Mouse (Mus musculus) brain, embryonic 14.5 days (tissue): Measurements from ENCODE around the gene Cep170. TPM values are rescaled to one million over a fixed set of nuclear protein-coding genes. Genes with fewer than 3 reads are reported as not detected.

Experiments used
- DNase-seq: peaks from one replicate; pipeline ENCODE4 v3.0.0-alpha.2; 2011; ENCODE audit warnings: low read depth
- CTCF ChIP-seq: fragments of 200-500 bp; IDR thresholded peaks from 2 replicates; pipeline ENCODE4 v1.5.1; 2012; ENCODE audit warnings: inconsistent platforms, mild to moderate bottlenecking, moderate library complexity, borderline replicate concordance; ENCODE audit not compliant: insufficient read depth, insufficient read length; ENCODE audit errors: extremely low read depth
- POLR2A ChIP-seq: fragments of 200-500 bp; IDR thresholded peaks from 2 replicates; pipeline ENCODE4 v1.6.1; 2012; ENCODE audit warnings: mild to moderate bottlenecking, inconsistent platforms, borderline replicate concordance; ENCODE audit not compliant: poor library complexity, insufficient read depth, insufficient read length, severe bottlenecking; ENCODE audit errors: extremely low read depth
- polyA plus RNA-seq: library from polyadenylated mRNA; depleted of rRNA; stranded (reverse); fragments of >200 nt; gene quantifications from 2 replicates; pipeline ENCODE4 v1.2.3, GENCODE M21; 2012

Cep170 gene
- polyA plus RNA-seq, 1 experiment: 198 TPM

DNA sequence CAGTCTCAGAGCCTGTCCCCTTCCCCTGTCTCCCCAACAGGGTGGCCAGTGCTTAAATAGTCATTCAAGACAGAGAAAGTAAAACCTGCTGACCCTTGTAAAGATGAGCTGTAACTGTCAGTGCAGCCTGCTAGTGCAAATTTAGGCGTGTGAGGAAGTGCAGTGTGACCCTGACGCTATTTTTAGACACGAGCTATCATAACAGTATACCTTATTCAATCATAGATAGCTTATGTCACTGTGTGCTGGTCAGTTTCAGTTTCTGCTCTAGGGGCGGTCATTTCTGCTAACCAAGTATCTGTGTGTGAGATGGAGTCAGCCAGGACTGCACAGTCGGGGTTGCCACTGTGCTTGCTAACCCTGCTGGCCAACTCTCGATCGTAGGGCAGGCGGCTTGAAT is 10.0 kb upstream of the Cep170 start:
- no peak for DNase-seq
- TF ChIP-seq POLR2A: no peak

DNA sequence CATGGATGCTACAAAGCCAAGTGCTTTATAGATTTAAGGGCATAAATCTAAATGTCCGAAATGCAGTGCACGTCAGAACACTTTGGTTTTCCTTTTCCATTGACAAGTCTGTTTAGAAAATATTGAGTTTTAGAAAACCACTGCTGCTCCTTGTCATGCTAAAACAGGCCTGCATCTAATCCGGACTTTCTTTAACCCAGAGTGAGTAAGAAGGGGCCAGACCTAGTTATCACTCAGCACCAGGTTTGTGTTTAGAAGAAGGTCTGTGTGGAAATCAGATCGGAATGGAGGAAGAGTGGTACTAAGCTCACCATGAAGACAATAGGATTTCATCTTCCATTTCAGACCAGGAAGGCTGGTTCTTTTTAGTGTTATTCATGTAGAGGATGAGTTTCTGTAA is 9.1 kb upstream of the Cep170 start:
- no peak for DNase-seq
- TF ChIP-seq CTCF: no peak
- no peak for TF ChIP-seq POLR2A

DNA sequence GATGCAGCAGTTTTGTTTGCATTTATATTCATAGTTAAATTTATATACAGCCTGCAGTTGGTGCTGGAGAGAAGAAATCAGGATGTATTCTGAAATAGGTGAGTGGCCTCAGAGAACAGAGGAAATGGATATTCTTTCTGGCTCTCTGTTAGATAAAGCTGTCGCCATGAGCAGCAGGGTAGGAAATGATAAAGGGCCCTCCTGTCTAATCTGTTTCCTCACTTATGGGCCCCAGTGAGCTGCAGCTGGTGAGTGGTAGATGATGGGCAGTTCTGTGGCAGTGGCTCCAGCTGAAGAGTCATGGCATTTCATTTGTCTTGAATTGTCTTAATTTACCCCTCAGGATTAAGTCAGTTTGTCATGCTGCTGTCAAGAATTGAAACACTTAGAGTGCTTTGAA is 8.1 kb upstream of the Cep170 start:
- TF ChIP-seq CTCF (no peak), POLR2A (no peak)
- DNase-seq: peak; percentile 23

DNA sequence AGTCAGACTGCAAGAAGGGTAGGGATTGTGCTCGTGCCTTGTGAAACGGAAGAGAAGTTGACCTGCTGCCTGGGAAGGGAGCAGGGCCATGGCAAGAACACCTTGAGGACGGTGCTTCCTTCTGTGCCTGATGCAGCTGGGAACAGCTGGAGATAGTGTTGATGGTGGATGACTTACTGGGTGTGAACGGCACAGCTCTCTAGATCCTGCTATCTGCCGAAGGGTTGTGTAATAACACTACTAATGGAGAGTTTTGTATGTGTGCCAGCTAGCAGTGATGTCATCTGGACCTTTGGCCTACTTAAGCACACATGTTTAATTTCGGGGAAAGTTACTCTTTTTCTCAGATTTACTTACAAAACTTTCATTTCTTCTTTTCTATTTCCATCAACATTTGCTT is 4.9 kb upstream of the Cep170 start:
- TF ChIP-seq POLR2A: no peak
- no peak for TF ChIP-seq CTCF
- no peak for DNase-seq

DNA sequence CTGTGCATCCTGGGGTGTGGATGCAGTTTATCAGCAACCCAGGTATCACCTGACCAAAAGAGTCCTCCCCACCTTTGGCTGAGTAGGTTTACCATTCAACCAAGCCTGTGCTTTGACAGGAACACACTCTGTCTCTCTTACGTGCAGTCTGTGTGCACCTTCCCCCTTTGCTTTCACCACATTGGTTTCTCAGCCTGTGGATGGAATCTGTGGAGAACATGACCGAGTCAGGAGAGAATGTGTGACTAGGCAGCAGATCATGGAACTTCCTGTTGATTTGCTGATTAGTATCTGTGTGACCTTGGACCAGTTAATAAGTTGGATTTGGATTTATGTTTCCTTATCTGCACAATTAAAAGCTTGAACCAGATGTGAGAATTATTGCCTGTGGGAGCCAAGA is 4.3 kb upstream of the Cep170 start:
- TF ChIP-seq CTCF (no peak), POLR2A (no peak)
- DNase-seq: no peak

DNA sequence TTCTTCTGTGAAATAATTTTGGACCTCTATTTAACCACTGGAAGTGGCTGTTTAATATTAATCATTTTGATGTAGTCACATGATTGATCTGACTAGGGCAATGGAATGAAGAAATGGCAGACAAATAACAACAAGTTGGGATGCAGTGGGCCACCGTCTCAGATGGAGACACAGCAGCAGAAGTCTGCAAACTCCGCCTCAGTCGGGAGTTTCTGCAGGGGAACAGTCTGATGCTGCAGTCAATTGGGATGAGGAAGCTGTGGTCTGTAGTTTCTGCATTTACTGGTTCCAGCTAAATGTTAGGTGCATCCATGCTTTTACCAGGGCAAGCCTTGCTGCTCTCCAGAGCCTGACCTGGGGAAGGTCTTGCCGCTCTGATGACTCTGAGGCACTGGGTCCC is 2.9 kb upstream of the Cep170 start:
- DNase-seq: no peak
- TF ChIP-seq POLR2A: no peak
- TF ChIP-seq CTCF: no peak

- peak; percentile 99 for DNase-seq
- TF ChIP-seq CTCF: no peak
- TF ChIP-seq POLR2A: no peak
Observed at GRCm38 (mm10) chr1:176814591-176815062, 760 bp upstream of the Cep170 start, which contains the start of gene Sdccag8. Sdccag8 (plus strand) TSS chr1:176814660.

DNA sequence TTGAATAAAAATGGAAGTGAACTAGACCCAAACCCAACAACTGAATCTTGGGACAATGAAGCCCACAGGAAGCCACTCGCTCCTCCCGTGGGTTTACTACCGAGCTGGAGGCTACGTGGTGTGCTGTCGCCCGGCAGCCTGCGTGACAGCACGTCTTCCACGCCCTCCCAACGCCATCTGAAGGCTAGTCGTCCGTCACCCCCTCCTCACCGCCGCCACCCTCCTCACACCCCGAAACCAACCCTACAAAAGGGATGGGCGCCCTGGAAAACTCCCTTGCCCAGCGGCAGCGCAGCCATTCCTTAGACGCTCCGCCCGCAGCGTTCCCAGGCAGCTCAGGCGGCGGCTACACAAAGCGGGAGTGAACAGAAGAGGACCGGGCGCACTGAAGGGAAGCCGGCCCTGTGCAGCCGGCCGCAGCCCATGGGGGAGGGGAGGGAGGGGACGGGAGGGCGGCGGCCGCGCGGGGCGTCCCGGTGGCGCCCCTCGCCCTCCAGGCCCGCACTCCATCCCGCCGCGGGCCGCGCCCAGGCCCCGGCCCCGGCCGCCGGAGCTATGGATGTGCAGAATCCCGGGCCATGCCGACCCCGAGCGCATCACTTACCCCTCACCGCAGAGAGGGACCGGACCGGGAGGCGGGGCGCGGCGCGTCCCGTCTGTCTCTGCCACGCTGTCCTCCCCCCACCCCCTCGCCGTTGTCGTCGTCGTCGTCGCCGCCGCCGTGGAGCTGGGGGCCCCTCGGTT is 403 bp downstream of the Cep170 start:
- peak; percentile 80 for DNase-seq
- TF ChIP-seq CTCF (no peak), POLR2A (no peak; the same call in 1 of the 2 replicates)

- DNase-seq: peak; percentile 42
- TF ChIP-seq POLR2A: no peak
- no peak for TF ChIP-seq CTCF
Observed at GRCm38 (mm10) chr1:176812491-176813291, 1.2 kb downstream of the Cep170 start.

GRCm38 (mm10) chr1:176811892-176812291 is 2.0 kb downstream of the Cep170 start:
- TF ChIP-seq POLR2A: no peak
- TF ChIP-seq CTCF: no peak
- DNase-seq: no peak

DNA sequence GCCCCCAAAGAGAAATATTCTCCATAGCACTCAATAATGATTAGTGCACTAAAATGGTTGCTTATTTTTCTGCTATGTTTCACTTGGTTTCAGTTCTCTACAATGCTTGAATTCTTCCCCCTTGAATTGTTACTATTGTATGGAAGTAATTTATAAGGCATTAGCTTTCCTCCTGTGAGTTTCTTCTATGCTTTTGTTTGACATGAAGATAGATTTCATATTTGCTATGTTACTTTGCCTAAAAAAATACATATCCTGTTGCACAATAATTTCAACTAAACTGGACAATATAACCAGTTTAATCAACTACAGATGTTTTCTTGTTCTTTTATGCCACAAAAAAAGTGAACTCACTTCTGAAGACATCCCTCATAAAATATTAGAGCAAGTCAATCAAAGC is 3.7 kb downstream of the Cep170 start:
- DNase-seq: no peak

More for the DNA sequence above, 3.7 kb downstream of the Cep170 start:
- TF ChIP-seq CTCF (no peak), POLR2A (no peak)
